Mouse (Mus musculus) ovary, postnatal 36 days (tissue): ENCODE measurements around the gene Shisa3.
A peak's percentile ranks its signal among the peaks of the same experiment; 100 is the strongest.

Source experiments
- DNase-seq: peaks from one replicate; pipeline ENCODE4 v3.0.0; 2022; ENCODE audit warnings: low spot score, mixed read lengths

Shisa3 gene

DNA sequence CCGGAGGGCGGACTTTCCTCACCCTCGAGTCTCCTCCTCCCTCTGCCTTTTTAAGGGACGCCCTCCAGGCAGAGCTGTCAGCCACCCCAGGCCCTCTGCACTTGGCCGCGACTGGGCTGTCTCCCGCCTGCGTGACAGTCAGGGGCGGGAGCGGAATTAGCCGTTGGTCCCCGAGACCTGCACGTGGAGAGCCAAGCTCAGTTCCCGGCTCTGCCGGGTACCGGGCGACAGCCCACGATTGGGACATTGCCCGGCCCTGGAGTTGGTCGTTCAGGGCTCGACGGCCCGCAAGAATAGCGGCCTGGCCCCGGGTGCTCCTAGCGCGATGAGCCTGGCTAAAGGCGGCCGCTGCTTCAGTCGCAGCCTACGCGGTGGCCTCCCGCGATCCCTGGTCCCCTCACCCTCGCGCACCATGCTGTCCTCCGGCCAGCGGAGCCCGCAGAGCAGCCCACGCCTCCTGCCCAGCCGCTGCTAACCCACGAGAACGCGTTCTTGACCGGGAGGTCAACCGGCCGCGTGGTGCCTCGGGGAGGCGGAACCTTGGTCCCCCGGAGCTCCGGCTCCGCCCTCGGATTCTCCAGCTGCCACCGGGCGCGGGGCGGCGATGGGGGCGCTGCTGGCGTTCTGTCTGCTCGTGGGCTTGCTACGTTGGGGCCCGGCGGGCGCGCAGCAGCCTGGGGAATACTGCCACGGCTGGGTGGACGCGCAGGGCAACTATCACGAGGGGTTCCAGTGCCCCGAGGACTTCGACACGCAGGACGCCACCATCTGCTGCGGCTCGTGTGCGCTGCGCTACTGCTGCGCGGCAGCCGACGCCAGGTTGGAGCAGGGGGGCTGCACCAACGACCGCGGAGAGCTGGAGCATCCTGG is at the start of gene Shisa3:
Gene Shisa3 (plus strand): TSS at position 79 of the 870 bp plus-strand sequence.
- DNase-seq, result peak; percentile 29

DNA sequence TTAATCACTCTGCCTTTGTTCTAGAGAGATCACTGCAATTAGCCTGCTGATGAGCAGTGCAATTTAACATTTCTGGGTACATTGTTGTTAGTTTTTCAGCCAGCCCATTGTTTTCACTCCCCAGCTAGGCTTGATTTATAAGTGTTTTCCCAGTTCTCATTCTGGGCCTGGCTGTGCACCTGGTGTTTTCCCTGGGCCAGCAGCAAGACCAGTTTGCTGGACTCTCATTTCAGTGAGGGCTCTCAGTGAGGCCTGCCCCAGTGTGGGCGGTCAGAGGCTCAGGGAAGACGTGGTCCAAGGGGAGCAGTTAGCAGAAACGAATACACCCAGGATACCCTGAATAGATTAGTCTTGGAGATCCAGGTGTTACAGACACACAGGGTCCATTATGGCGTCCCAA is 49.0 kb upstream of the Shisa3 start:
- no peak for DNase-seq

DNA sequence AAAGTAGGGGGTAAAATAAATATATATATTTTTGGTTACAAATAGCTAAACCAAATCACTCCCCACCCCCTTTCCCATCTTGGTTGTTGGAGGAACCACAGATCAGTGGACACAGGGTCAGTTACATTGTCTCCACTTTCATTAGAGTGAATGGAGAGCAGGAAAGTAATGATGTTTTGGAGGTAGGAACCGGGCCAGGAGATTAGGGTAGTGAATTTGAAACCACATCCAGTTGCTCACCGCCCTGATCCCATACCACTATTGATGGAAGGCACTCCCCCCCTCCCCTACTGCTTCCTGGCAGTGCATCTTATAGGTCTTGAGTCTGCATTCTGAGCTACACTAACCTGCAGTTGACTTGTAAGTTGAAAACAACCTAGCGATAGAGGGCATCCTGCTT is 48.6 kb upstream of the Shisa3 start:
- no peak for DNase-seq

DNA sequence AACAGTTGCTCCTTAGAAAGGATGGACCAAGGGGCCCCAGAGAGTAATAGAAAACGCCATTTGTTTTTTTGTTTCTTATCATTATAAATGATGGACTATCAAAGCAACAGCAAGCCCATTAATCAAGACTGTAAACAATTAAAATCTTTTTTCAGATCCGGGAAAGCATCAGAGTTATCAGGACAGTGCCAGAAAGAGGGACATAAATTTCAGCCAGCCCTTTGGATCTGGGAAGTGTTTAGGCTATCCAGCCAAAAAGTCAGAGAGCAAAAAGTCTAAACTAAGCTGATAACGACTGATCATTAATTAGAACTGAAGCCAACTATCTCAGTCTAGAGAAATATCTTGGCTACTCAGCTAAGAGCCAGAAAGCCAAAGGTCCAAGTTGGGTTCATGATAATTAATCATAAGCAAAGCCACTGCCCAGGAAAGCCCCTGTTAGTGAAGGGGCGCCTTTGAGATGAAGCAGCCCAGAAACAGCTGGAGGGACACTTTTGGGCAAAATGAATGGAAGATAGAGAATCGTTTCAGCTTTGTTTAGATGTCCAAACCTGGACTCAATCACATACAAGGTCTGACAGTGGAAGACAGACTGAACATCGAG is 35.0 kb upstream of the Shisa3 start:
- no peak for DNase-seq

DNA sequence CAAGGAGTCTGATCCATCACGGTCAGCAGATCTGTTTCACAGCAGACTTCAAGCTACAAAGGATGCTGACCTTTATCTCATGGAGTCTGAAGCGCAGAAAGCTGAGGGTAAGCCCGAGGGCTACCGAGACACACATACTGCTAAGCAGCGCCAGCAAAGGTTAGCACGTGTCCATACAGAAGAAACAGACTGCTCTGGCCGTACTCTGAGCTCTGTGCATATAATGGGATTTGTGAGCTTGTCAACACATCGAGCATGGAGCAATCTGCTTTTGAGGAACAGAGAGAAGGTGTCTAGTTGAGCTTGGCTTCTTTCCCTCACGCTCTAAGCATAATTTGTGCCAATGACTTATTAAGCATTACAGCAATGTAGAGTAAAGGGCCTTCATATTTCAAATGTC is 33.6 kb upstream of the Shisa3 start:
- DNase-seq, result no peak

DNA sequence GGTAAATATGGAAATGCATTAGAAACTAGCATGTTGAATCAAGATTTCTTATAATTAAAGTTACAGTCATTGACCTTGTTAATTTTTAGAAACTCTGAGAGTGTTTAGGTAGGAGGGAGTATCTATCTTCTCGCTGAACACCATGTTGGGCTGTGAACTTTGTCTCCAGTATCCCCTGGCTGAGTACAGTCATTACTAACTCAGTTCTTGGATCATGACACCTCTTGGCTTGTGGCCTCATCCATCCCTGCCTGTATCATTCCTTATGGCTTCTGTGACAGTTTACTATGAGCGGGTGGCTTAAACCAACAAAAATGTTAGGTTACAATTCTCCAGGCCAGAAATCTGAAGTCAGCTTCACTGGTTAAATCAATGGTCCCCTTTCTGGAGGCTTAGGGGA is 32.0 kb upstream of the Shisa3 start:
- no peak for DNase-seq

DNA sequence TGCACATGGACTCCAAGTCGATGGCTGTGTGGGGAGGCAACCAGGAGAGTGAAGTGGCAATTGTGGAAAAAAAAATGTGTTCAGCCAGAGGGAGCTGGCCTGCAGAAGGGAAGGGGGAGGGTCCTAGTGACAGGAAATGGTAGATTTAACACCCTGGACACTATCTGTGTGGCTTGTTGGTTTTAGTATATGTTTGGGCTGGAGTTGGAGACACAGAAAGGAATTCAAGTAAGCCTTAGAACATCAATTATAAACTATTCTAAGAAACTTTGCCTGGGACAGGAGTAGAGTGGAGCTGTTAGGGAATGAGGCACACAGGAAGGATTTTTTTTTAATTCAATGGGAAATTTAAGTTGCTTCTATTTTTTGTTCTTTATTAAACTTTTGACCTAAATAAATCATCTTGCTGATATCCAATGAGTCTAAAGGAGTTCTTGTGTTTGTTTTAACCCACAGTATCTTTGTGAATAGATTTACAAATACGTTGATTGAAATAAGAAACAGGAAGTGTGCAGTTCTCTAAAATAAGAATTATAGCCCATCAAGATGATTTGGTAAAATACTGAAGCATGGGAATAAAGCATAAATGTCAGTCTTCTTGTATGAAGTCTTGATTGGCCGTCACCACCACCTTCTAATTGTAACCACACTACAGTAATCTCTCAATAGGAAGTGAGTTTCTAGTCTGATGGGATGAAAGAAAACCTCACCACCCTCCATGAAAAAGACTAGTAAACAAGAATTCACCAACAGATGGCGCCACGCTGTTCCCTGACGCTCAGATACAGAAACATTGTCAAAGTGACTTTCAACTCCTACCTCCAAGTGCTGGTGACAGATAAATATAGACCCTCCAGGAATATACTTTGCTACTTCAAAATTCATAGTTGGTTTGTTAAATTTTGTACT is 27.7 kb upstream of the Shisa3 start:
- DNase-seq, result no peak

DNA sequence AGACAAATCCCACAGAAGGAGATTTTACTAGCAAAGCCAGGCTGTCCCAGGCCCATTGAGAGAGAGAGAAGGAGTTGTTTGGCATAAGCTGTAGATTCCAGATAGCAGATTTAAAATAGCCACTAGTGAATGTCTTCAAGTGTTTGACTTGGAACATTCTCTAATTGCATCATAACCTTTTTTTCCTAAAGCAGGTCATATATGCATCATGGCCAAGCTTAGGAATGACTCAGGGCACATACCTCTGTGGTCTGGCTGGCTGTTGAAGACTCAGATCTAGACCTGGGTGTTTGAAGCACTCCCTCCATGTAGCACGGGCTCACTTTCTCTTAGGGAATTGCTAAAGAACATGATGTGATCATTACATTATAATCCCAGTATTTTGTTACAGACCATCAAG is 12.6 kb upstream of the Shisa3 start:
- no peak for DNase-seq

DNA sequence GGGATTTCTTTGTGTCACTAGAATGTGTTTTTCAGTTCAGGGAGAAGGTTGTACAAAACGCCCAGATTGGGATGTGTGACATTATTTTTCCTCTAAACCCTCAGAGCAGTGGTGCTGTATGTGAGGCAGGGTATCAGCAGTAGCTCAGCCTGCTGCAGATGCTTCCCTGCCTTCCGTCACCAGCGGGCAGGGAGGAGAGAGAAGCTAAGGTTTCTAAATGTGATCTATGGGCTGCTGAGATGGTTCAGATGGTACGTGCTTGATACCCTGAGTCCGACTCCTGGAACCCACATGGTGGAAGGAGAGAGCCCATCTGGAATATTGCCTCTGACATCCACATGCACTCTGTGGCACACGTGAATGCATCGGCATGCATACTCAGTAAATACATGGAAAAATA is 12.1 kb upstream of the Shisa3 start:
- DNase-seq, result no peak

DNA sequence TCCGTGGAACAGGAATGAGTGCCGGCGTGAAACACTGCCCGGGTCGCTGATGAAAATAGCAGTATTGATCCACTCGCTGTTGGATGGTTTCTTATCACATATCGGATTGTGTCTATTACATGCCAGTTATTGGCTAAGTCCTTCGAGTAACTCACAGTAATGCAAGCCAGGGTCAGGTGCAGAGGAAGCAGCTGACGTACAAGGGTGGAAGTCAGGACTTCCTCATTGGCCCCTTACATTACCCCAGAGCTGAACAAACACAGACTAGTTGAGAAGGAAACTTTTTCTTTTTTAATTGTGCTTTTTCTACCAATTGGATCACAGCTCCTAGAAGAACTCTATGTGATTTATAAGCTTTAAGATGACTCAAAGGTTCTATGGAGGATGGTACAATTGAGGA is 7.7 kb upstream of the Shisa3 start:
- no peak for DNase-seq

DNA sequence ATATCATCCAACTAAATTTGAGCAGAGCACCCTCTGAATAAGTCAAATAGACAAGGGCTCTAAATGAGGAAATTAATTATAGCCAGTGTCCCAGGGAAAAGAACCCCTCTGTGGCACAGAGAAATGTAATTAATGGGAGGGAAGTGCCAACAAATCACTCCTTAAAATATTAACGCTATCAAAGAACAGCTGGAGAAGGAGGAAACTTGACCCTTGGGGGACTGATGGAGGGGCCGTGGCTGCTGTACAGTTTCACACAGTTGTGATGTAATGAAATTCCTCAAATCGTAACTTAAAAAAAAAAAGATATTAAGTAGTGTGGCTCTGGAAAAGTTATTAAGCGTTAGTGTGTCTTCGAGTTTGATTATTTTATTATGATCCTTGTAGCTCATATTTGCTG is 1.7 kb upstream of the Shisa3 start:
- DNase-seq, result no peak

DNA sequence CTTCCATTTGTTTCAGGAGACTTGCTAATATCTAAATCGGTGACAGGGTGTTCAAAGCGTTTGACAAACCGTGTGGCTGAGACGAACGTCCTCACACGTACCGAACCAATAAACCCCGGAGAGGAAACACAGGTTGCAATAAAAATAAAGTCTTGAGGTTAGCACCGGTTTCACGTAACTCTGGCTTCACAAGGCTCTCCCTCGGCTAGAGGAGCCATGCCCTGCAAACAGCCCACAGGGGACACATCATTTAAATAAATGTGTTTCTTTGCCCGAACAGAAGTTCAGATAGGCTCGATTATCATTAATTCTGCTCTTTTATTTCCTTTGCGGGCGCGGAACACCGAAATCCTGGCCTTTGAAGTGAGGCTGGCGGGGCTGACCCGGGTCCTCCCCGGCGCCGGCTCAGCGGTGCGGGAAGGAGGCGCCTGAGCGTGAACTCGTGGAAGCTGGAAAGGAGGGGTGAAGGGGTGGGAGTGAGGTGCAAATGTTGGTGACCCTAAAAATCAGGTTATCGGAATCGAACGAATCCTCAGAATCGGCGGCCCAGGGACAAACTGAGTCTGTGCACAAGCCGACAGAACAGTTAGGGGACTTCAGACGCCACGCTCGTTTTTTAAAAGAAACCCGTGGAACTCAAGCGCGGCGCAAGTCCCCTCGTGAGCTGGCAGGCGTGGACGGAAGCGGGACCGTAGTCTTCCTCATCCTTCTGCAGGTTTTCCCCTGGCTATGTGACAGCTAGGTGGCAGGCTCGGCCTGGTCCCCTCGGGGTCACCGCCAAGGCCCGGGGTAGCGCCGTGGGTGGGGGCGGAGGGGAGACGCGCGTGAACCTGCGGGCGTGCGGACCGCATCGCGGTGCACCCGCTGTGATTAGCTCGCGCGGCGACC is 522 bp upstream of the Shisa3 start:
- DNase-seq, result peak; percentile 29

DNA sequence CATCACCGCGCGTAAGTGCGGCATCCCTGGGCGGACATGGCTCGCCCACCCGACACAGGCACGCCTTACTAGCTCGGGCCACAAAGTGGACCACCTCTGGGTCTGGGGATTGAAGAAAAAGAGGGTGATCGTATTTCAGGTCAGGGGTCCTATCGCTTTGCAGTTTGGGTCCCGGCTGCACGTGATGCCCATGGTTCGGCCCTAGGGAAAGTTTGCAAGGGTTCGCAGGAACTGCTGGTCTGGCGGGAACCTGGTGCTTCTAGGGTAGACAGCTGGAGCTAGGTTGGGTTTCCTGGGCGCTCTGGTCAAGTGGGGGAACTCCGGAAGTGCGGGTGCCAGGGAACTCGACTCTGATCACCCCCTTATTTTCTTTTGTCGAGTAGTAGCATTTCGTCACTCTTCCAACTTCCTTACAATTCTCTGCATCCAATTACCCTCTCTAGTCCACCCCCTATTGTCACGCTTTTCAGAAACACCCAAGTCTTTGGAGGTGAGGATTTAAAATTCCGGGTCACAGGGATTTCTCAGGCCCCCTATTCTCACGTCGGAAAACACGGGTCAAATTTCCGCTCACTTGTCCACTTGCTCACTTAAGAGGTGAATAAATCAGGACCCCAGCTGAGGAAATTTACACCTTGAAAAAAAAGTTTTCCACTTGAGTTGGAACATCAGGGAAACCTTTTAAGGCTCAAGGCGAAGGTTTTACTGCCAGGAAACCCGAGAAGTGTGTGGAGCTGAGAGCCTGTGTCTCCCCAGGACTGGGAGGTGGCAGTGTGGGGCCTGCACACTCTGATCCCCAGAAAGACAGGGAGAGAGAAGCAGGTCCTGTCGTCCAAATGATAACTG is 1.2 kb downstream of the Shisa3 start:
- DNase-seq, result no peak

DNA sequence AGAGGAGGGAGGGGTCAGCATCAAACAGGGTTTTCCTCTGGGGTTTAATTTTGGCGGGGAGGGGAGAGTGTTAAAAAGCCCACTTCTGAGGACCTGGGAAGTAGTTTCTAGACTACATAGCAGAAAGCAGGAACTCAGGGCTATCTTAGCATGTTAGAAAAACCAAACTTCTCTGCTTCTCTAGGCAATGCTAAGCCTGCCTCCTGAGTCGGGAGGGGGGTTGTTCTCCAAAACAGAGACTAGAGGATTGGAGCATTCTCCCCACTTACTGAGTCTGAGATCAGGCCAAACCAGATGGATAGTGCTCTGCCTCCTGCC is 1.8 kb downstream of the Shisa3 start:
- DNase-seq, result no peak

DNA sequence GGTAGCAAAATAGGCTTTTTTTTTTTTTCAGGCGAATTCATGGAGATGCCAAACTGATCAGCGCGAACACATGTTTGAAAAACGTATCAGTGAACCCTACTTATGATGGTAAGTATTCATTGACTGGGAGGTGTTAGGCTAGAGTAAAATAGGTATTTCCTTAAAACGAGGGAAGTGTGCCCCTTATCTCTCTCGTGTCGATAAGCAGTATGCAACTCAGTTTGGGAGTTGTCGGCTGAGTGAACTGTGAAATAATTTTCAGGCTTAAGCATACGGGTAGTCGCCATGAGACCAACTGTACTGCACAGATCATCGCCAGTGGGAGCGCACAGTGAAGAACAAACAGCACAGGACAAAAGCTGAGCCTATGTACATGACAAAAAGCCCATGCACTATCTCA is 13.5 kb downstream of the Shisa3 start:
- DNase-seq, result no peak

DNA sequence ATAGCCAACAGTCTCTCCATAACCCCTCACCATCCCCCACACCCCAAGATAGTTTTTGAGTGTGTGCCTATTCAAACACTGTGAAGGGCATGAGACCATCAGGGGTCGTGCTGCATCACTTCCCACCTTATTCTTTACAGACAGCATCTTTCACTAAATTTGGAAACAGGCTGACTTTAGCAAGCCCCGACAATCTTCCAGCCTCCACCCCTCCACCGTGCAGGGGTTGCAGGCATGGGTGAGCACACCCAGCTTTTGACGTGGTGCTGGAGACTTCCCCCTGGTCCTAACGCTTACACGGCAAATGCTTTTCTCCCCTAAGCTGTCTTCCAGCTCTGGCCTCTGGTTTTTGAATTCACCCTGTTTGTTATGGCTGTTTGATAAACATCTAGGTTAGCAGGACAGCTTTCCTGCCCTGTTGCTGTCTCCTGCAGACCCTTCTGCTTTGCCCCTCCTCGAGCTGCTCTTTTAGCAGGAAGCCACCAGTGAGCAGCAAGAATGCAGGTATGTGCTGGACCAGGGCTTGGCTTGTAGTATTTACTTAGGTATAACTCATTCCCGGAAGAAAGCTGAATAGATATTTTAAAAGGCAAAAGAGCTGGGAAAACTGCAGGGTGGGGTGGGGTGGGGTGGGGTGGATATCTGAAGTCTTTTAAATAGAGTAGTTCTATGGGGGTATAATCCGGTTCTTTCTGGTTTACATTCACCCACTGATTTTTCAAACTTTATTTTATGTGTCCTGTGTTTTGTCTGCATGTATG is 20.7 kb downstream of the Shisa3 start:
- DNase-seq, result no peak

DNA sequence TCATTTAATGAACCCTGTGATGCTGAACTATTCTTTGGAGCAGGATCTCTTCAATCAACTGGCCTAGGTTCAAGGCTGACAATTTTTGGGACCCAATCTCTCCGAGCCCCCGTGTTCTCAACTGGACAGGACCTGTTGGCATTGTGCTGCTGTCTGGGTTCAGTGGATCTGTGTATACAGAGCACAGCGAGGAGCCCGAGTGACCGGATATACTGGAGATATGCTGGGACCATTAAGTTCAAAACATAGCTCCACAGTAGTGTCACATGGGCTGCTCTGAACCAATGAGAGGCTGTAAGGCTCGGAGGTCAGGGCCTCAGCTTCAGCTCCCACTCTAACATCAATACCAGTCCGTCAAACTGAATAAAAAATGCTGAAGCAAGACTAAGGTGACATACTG is 21.8 kb downstream of the Shisa3 start:
- DNase-seq, result no peak

DNA sequence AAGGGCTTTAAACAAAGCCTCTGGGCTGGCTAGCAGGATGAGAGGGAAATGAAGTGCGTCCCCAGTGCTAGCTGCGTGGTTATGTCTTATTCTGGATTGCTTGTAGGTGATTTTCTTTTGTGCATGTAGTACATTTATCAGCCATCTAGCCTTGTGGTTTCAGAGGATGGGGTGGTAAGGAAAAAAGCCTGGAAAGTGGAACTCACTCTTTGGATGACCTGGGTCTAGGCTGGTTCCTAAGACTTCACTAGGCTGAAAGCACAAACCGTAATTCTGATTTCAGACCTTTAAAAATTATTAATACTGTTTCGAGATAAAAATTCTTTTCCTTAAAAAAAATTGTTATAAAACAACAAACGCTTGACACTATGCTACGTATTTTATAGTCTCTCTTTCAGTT is 22.2 kb downstream of the Shisa3 start:
- no peak for DNase-seq

DNA sequence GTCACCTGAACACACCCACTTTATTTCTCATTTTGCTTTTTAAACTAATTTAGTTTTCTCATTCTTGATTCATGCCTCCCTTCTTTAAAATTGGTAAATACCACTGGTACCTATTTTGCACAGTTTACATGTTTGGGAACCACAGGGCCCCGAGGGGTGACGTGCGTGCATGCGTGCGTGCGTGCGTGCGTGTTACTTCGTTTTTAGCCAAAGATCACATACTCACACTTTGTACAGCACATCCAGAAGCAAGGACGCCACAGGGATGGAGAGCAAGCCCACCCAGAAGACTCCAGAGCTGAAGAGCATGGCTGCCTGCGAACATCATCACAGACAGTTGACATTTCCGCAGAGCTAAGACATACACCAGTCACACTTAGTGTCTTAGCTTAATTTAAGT is 23.6 kb downstream of the Shisa3 start:
- no peak for DNase-seq

DNA sequence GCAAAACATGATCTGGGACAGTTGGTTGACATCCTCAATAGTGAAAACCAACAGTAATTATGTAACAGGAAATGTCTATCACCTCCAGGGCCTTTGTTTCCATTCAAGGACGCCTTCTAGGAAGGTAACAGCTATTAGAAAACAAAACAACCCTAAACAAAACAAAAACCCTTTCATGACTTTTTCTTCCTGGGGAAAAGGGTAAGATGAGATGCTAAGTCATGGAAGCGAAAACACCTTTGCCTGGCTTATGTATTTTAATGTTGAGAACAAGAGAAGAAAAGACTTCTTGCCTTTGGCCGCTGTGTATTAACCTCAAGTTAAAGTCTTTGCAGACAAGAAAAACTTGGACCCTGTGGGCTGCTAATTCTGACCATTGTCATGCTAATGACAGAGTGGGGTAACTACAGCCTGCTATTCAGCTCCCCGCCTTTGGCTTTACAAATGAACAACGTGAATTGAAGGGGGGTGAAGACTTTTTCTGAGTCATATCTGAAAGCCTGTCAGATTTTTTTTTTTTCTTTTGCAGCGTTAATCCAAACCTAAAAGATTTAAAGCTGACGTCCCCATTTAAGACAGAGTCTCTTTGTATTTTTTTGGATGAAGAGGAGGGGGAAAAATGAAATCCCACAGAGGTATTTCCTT is 25.6 kb downstream of the Shisa3 start:
- DNase-seq, result no peak
